Mouse (Mus musculus) heart, embryonic 12.5 days (tissue): ENCODE measurements around the gene Pitpnm3. TPM values are rescaled to one million over a fixed set of nuclear protein-coding genes. Genes with fewer than 3 reads are reported as not detected.

Experiments used
- ATAC-seq: fragments of 200-750 bp; cut with Nextera tagmentation; 2 replicates; pipeline ENCODE4 v1.8.0; 2017; ENCODE audit warnings: moderate TSS enrichment, moderate library complexity; ENCODE audit not compliant: insufficient number of reproducible peaks, low FRiP score
- H3K27ac ChIP-seq: fragments of 300-500 bp; sonication (generic); 2 replicates; pipeline ENCODE4 v1.5.1; 2016; ENCODE audit warnings: mild to moderate bottlenecking, moderate library complexity; ENCODE audit not compliant: poor library complexity, severe bottlenecking
- H3K27me3 ChIP-seq: fragments of 300-500 bp; sonication (generic); replicated peaks from 2 replicates; pipeline ENCODE4 v1.6.1; 2016; ENCODE audit warnings: mild to moderate bottlenecking, moderate library complexity
- H3K36me3 ChIP-seq: fragments of 300-500 bp; sonication (generic); 2 replicates; pipeline ENCODE4 v1.6.1; 2016; ENCODE audit warnings: mild to moderate bottlenecking, moderate library complexity
- H3K4me1 ChIP-seq: fragments of 300-500 bp; sonication (generic); replicated peaks from 2 replicates; pipeline ENCODE4 v1.6.1; 2016; ENCODE audit warnings: mild to moderate bottlenecking
- H3K4me2 ChIP-seq: fragments of 300-500 bp; sonication (generic); 2 replicates; pipeline ENCODE4 v1.6.1; 2016; ENCODE audit warnings: mild to moderate bottlenecking, moderate library complexity
- H3K4me3 ChIP-seq: fragments of 300-500 bp; sonication (generic); 2 replicates; pipeline ENCODE4 v1.5.1; 2016; ENCODE audit warnings: mild to moderate bottlenecking
- H3K9ac ChIP-seq: fragments of 300-500 bp; sonication (generic); 2 replicates; pipeline ENCODE4 v1.6.1; 2016; ENCODE audit warnings: mild to moderate bottlenecking, moderate library complexity
- H3K9me3 ChIP-seq: fragments of 300-500 bp; sonication (generic); replicated peaks from 2 replicates; pipeline ENCODE4 v1.6.1; 2016; ENCODE audit warnings: mild to moderate bottlenecking, moderate library complexity
- WGBS: fragments of 180-500 bp; shearing (Covaris S2); methylation state at CpG from one replicate; pipeline ENCODE4 v1.1.7; 2016; 5-methylcytosine and 5-hydroxymethylcytosine counted together
- polyA plus RNA-seq: library from polyadenylated mRNA; unstranded; fragments of >200 nt; fragmentation: Nextera tagmentation; extraction: Ambion mirVana; gene quantifications from 2 replicates; pipeline ENCODE4 v1.2.1, GENCODE M21; 2016

Pitpnm3 gene
- polyA plus RNA-seq, 1 experiment from 2014 or later: 0.13 TPM

DNA sequence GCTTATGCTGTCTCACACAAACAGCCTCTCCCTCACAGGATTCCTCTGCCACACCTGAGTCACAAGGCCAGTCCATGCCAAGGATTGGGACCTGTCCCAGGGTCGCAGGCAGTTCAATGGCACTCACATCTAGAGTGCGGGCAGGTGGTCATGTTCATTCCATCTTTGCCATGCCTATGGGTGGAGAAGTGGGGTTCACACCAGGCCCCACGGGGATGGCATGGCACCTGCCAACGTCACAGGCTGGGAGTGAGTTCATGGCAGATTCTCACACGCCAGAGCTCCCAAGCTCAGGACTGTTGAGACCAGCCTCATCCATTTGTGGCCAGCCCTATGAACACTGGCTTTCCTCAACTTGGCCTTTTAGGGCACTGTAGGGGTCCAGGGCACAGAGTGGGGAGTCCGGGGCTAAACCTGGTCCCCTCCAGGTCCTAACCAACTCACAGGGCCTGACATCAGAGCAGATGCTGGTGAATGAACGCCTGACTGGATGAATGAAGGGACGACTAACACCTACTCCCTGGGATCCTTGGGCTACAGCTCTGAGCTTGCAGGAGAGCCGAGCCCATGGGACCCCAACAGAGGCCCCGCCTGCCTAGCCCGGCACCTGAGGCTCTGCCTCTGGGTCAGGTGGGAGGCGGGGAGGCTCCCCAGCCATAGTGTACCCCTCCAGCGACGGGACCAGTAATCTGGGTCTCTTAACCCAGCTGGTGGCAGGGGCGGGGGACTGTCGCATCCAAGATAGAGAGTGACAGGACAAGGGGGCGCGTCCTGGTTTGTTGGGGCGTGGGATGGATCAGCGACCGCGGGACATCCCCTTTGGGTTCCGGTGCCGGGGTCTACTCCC lies 819 bp downstream of the Pitpnm3 start:
- 15% methylated on average over 24 of the region's 24 CpGs for WGBS
- H3K27me3 ChIP-seq: peaks cover 71% of the 10 kb centered on the region
- H3K4me2 ChIP-seq: peak overlapping the region; percentile 99
- H3K36me3 ChIP-seq: no peaks in the 10 kb centered on the region
- H3K4me1 ChIP-seq: peaks cover 39% of the 10 kb centered on the region
- H3K9ac ChIP-seq: peak overlapping the region; percentile 64
- ATAC-seq: no peak
- H3K27ac ChIP-seq: no peak overlapping the region
- peak overlapping the region; percentile 66 for H3K4me3 ChIP-seq
- H3K9me3 ChIP-seq: no peaks in the 10 kb centered on the region

DNA sequence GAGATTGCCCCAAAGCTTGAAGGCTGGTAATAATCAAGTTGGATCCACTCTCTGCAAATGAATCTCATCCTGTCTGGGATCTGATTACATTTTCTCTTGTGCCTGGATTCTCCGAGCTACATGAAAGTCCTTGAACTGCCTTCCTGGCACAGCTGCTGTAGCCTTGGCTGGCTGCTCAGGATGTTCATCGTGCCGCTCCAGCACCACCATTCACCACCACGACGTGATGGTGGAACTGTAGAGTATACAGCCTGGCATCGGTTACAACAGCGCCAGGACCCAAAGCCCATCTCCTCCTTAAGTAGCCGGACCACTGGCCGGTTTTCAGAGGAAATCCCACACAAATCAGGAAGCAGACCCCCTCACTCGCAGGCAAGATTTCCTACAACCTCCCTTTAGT lies 2.5 kb downstream of the Pitpnm3 start:
- no peak overlapping the region for H3K4me3 ChIP-seq
- 69% methylated on average over 10 of the region's 10 CpGs for WGBS
- H3K27ac ChIP-seq: no peak overlapping the region
- H3K27me3 ChIP-seq: peaks cover 56% of the 10 kb centered on the region
- no peak overlapping the region for H3K9ac ChIP-seq
- H3K36me3 ChIP-seq: no peaks in the 10 kb centered on the region
- H3K4me1 ChIP-seq: peaks cover 46% of the 10 kb centered on the region
- H3K9me3 ChIP-seq: no peaks in the 10 kb centered on the region
- ATAC-seq: no peak
- H3K4me2 ChIP-seq: no peak overlapping the region

DNA sequence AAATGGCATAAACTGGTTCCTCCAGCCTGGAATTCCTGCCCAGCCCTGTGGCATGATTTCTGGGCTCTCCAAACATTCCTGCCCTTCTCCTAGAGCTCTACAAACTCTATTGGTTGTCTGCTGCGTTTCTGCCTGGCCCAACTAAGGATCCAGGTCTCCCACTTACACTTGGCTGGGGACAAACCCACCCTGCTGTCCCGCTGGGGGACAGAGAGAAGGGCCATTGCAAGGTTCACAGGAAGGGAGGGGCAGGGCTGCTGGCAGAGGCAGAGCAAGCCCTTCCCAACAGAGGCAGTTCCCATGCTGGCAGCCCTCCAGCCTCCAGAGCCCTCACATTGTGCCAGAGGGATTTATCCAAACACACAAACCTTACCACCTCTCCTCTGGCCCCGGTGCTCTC lies 3.3 kb downstream of the Pitpnm3 start:
- no peaks in the 10 kb centered on the region for H3K9me3 ChIP-seq
- 22% methylated on average over 3 of the region's 3 CpGs for WGBS
- peaks cover 47% of the 10 kb centered on the region for H3K27me3 ChIP-seq
- H3K27ac ChIP-seq: no peak overlapping the region
- no peak overlapping the region for H3K4me3 ChIP-seq
- no peak for ATAC-seq
- no peak overlapping the region for H3K4me2 ChIP-seq
- H3K36me3 ChIP-seq: no peaks in the 10 kb centered on the region
- peaks cover 46% of the 10 kb centered on the region for H3K4me1 ChIP-seq
- no peak overlapping the region for H3K9ac ChIP-seq

DNA sequence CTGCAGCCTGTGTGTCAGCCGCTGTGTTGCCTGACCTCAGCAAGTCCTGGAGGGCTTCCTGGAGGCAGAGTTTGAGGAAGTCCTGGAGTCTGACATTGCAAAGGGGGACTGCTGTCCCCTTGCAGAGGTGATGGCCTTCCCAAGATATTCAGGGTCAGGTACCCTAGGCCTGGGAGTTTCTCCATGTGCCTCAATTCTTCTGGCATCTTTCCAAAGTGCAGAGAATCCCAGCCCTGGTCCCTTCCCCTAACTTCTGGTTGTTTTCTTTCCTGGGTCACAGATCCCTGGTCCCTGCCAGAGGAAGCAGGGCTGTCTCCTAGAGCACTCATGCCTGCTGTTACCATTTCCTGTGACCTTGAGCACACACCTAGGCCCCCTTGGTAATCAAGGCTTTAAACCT lies 3.9 kb downstream of the Pitpnm3 start:
- Histone ChIP-seq H3K9me3 (no peaks in the 10 kb centered on the region), H3K4me2 (no peak overlapping the region), H3K4me3 (no peak overlapping the region), H3K36me3 (no peaks in the 10 kb centered on the region), H3K9ac (no peak overlapping the region), H3K4me1 (peaks cover 46% of the 10 kb centered on the region), H3K27ac (no peak overlapping the region), H3K27me3 (peaks cover 42% of the 10 kb centered on the region)
- 91% methylated on average over 1 of the region's 1 CpGs for WGBS
- ATAC-seq: no peak

DNA sequence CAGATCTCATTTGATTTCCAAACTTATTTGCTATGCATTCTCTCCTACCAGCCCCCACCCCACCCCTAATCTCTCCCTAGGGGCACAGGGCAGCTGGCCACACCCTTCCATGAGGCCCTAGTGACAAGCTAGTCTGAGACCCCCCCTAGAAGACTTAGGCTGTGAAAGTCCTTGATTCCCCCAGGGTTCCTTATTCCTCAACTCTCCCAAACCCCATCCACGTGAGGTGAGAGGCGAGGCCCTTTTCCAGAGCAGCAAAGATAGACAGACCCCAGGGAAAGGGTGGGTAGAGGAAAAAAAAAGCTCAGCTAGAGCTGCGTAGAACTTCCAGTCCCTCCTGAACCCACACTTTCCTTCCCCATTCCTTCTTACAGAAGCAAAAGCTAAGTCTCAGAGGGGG lies 4.7 kb downstream of the Pitpnm3 start:
- WGBS: 70% methylated on average over 3 of the region's 3 CpGs
- peaks cover 46% of the 10 kb centered on the region for H3K4me1 ChIP-seq

DNA sequence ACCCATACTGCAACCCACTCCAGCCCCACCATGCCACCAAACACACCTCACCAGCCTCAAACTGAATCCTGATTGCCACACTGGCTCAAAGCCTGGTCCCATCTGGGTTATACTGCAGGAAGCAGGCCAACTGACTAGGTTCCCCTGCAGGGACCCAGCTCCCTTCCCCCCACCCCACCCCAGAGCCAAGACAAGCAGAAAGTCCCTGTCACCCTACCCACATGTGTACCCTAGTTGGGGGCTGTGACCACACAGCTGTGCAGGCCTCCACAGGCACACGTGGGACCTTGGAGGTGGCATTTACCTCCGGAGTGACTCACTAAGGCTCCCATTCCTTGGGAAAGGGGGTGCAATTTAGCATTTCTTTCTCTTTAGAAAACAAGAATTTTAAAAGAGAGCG lies 5.1 kb downstream of the Pitpnm3 start:
- Histone ChIP-seq H3K27ac (peak overlapping the region; percentile 84), H3K4me1 (peaks cover 46% of the 10 kb centered on the region), H3K4me3 (no peak overlapping the region), H3K9ac (peak overlapping the region; percentile 41; the same call in 1 of the 2 replicates), H3K36me3 (no peaks in the 10 kb centered on the region), H3K9me3 (no peaks in the 10 kb centered on the region), H3K27me3 (peaks cover 29% of the 10 kb centered on the region), H3K4me2 (peak overlapping the region; percentile 39)
- ATAC-seq: no peak
- 63% methylated on average over 3 of the region's 3 CpGs for WGBS

More for the DNA sequence above, 4.7 kb downstream of the Pitpnm3 start:
- Histone ChIP-seq H3K4me3 (no peak overlapping the region), H3K4me2 (no peak overlapping the region), H3K27me3 (peaks cover 34% of the 10 kb centered on the region), H3K9ac (no peak overlapping the region), H3K9me3 (no peaks in the 10 kb centered on the region), H3K27ac (no peak overlapping the region), H3K36me3 (no peaks in the 10 kb centered on the region)
- ATAC-seq: no peak

- Histone ChIP-seq H3K9me3 (no peaks in the 10 kb centered on the region), H3K4me3 (no peak overlapping the region), H3K36me3 (no peaks in the 10 kb centered on the region), H3K27ac (peak overlapping the region; percentile 84), H3K4me2 (peak overlapping the region; percentile 39), H3K4me1 (peaks cover 41% of the 10 kb centered on the region), H3K9ac (peak overlapping the region; percentile 32), H3K27me3 (peaks cover 25% of the 10 kb centered on the region)
- peak; percentile 77 for ATAC-seq
- WGBS: 10% methylated on average over 11 of the region's 11 CpGs
Measured at GRCm38 (mm10) chr11:72130021-72130420, 5.6 kb downstream of the Pitpnm3 start.

- ATAC-seq: no peak
- no peaks in the 10 kb centered on the region for H3K36me3 ChIP-seq
- no peaks in the 10 kb centered on the region for H3K9me3 ChIP-seq
- H3K27ac ChIP-seq: peak overlapping the region; percentile 84
- 65% methylated on average over 8 of the region's 8 CpGs for WGBS
- peak overlapping the region; percentile 32 for H3K9ac ChIP-seq
- H3K27me3 ChIP-seq: peaks cover 17% of the 10 kb centered on the region
- H3K4me3 ChIP-seq: no peak overlapping the region
- peak overlapping the region; percentile 39 for H3K4me2 ChIP-seq
- H3K4me1 ChIP-seq: peaks cover 40% of the 10 kb centered on the region
Measured at GRCm38 (mm10) chr11:72129032-72129894, 6.3 kb downstream of the Pitpnm3 start.

DNA sequence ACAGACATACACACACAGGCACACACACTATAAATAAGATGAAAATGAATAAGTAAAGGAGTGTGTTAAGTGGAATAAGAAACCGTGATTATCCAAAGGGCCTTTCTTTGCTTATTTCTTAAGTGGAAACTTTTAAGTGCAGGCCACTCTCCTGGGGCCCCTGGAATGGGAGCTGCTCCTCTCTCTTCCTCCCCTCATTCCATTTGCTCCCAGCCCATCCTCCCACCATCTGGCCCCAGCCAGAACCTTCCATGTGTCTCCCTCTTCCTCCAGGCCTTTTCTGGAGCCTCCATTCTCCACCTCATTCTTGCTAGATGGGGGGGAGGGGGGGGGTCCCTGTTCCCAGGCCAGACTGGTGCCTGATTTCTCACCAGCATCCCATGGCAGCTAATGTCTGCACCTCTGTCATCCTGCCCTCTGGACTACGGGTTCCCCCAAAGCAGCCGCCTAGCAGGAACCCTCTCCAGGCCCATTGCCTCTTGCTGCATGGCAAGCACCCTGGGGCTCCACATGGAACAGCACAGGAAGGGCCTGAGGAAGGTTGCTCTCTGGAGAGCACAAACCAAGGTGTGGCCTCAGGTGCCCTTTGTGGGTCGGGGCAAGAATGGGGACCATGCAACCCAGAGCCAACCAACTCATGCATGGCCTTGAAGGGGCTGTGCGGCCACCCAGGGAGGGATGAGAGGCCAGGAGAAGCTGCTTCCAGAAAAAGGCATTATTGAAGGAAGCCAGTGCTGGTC lies 8.0 kb downstream of the Pitpnm3 start:
- H3K27me3 ChIP-seq: 0 out of 2 replicates have a peak, but pooled peaks cover 2% of the 10 kb centered on the region
- H3K9ac ChIP-seq: no peak overlapping the region
- H3K27ac ChIP-seq: no peak overlapping the region
- peaks cover 35% of the 10 kb centered on the region for H3K4me1 ChIP-seq
- H3K36me3 ChIP-seq: no peaks in the 10 kb centered on the region
- no peak for ATAC-seq
- WGBS: 72% methylated on average over 5 of the region's 5 CpGs
- no peaks in the 10 kb centered on the region for H3K9me3 ChIP-seq
- H3K4me3 ChIP-seq: no peak overlapping the region
- no peak overlapping the region for H3K4me2 ChIP-seq

DNA sequence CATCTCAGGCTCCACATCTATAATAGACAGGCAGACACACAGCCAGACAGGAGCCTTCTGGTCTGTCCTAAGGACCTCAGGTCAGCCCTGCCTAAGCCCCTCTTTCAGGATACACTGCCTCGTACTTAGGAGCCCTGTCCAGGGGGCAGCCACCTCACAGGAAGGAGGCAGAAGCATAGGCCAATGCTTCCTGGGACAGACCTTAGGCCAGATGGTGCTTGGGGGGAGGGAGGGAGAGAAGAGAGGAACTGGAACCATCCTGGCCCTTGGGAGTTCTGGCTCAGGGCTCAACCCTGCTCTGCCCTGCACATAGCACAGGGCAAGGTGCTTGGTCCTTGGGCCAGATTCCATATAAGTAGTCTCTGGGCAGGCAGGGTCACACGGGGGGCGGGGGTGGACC lies 9.8 kb downstream of the Pitpnm3 start:
- no peak overlapping the region for H3K4me3 ChIP-seq
- WGBS: 68% methylated on average over 3 of the region's 3 CpGs
- H3K27ac ChIP-seq: no peak overlapping the region
- no peaks in the 10 kb centered on the region for H3K36me3 ChIP-seq
- no peaks in the 10 kb centered on the region for H3K9me3 ChIP-seq
- peaks cover 18% of the 10 kb centered on the region for H3K4me1 ChIP-seq
- no peaks in the 10 kb centered on the region for H3K27me3 ChIP-seq
- no peak overlapping the region for H3K4me2 ChIP-seq
- H3K9ac ChIP-seq: no peak overlapping the region
- ATAC-seq: no peak

- Histone ChIP-seq H3K9me3 (no peaks in the 10 kb centered on the region), H3K36me3 (no peaks in the 10 kb centered on the region), H3K4me2 (no peak overlapping the region), H3K4me1 (no peaks in the 10 kb centered on the region), H3K27me3 (no peaks in the 10 kb centered on the region), H3K4me3 (no peak overlapping the region), H3K27ac (no peak overlapping the region), H3K9ac (no peak overlapping the region)
- 75% methylated on average over 4 of the region's 4 CpGs for WGBS
- no peak for ATAC-seq
Measured at GRCm38 (mm10) chr11:72123531-72123930, 12.0 kb downstream of the Pitpnm3 start.
